7 mouse cellular contexts compared by ENCODE assay signal in the genomic region with DNA sequence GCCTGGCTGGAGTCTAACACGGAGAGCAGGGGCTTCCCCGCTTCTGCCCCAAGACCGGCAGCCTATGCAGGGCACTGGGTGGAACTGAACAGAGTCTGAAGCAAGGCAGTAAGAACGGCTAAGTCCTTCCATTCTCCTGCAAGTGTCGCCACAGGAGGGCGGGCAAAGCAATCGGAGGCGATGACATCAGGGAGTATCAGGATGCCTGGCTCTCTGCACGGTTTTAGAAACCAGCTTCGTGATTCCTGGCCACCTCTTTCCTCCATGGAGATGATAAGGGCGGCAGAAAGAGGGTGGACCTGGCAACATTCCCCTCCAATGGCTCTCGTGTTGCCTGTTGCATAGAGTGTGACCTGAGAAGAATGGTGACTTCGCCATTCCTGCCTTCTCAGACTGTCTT. TPM values are rescaled to one million over a fixed set of nuclear protein-coding genes. Genes with fewer than 3 reads are reported as not detected.
DNase-seq lines count a peak whose midpoint lies in the region; ATAC-seq and TF ChIP-seq lines count a peak whose summit lies in the region.

No protein-coding gene starts in this region.

- no peak overlapping the region for H3K9ac ChIP-seq in CH12.LX (ENCODE audit: insufficient read depth, low read depth)
- H3K9ac ChIP-seq in heart, embryonic 15.5 days: peak overlapping the region; percentile 28; the same call in 1 of the 2 replicates

- peak overlapping the region in 1 of 3 experiments; percentile 15 for H3K4me3 ChIP-seq in CH12.LX (replicated peaks in 1 of 3; ENCODE audit: low read depth in 2 of 3, low read length in 2 of 3, poor library complexity in 1 of 3)
- peak overlapping the region; percentile 35 for H3K4me3 ChIP-seq in heart, embryonic 15.5 days

- ATAC-seq in heart, embryonic 15.5 days (replicated peaks; ENCODE audit: insufficient number of reproducible peaks, insufficient read depth, low FRiP score, low read depth): peak; percentile 54
- peak; percentile 51 for ATAC-seq in megakaryocyte progenitor cell, adult 5-6 weeks (replicated peaks; ENCODE audit: poor library complexity)

- peak; percentile 12 for DNase-seq in CH12.LX (ENCODE audit: extremely low read depth)
- peak; percentile 25 for DNase-seq in Muller cell, postnatal 12 days (ENCODE audit: inconsistent ontology term)
- no peak for DNase-seq in urinary bladder, postnatal 14 days (ENCODE audit: low spot score)
- no peak for DNase-seq in right cerebral cortex, adult 18-20 months
- DNase-seq in gastrocnemius, adult 8-10 months (ENCODE audit: low spot score in 2 of 2): no peak

- H3K36me3 ChIP-seq in CH12.LX (replicated peaks in 1 of 2; ENCODE audit: control insufficient read depth in 1 of 2, insufficient read depth in 1 of 2, low read length in 1 of 2): peaks cover 16 to 19% of the 10 kb centered on the region in 2 experiments
- peaks cover 17% of the 10 kb centered on the region for H3K36me3 ChIP-seq in heart, embryonic 15.5 days

- TF ChIP-seq RAD21 in CH12.LX (IDR thresholded peaks at IDR 0.05; ENCODE audit: low read depth, low read length): no peak

- 3% methylated on average over 13 of the region's 13 CpGs for WGBS in heart, embryonic 15.5 days

- in situ Hi-C loops in CH12.LX (cut with MboI; ENCODE audit: low pct_ligation_motif_present, low pct_unique_long_range_greater_than_20kb, low sequenced_read_pairs): no loop called here

- H3K4me1 ChIP-seq in CH12.LX (ENCODE audit: control insufficient read depth in 1 of 2, insufficient read depth in 2 of 2): peaks cover 6% of the 10 kb centered on the region in 2 experiments; a peak in 3 of 4 replicates
- peaks cover 18% of the 10 kb centered on the region for H3K4me1 ChIP-seq in heart, embryonic 15.5 days (replicated peaks)

- no peak for TF ChIP-seq EP300 in CH12.LX (IDR thresholded peaks at IDR 0.05; ENCODE audit: low read length)

- no peaks in the 10 kb centered on the region for H3K9me3 ChIP-seq in CH12.LX (replicated peaks; ENCODE audit: low read length)
- no peaks in the 10 kb centered on the region for H3K9me3 ChIP-seq in heart, embryonic 15.5 days (replicated peaks)

- peak overlapping the region; percentile 67 for H3K4me2 ChIP-seq in CH12.LX (ENCODE audit: insufficient read depth, low read depth, poor library complexity, severe bottlenecking)
- H3K4me2 ChIP-seq in heart, embryonic 15.5 days: peak overlapping the region; percentile 63

- TF ChIP-seq POLR2A in CH12.LX (IDR thresholded peaks at IDR 0.05; ENCODE audit: low read depth, low read length): no peak

- peak in 1 of 2 experiments; percentile 37; a peak in 2 of 4 replicates for TF ChIP-seq CTCF in CH12.LX (conservative IDR thresholded peaks at IDR 0.05 in 1 of 2, IDR thresholded peaks at IDR 0.05 in 1 of 2; ENCODE audit: low read depth in 2 of 2, low read length in 2 of 2)

- H3K27ac ChIP-seq in CH12.LX (ENCODE audit: insufficient read depth, low read depth): no peak overlapping the region
- no peak overlapping the region for H3K27ac ChIP-seq in heart, embryonic 15.5 days

- no peaks in the 10 kb centered on the region for H3K79me2 ChIP-seq in CH12.LX (replicated peaks; ENCODE audit: control insufficient read depth, extremely low read depth, insufficient read depth, poor library complexity, severe bottlenecking)

- H3K27me3 ChIP-seq in CH12.LX (replicated peaks): peaks cover 42% of the 10 kb centered on the region
- H3K27me3 ChIP-seq in heart, embryonic 15.5 days: peaks cover 4% of the 10 kb centered on the region; the same call in 1 of the 2 replicates

- dilution Hi-C loops in CH12.LX (cut with MboI; ENCODE audit: extremely low pct_ligation_motif_present, extremely low pct_unique_long_range_greater_than_20kb, low sequenced_read_pairs): no loop called here

TF ChIP-seq in CH12.LX, 34 proteins besides CTCF, POLR2A, EP300 and RAD21:
- no peak for TF ChIP-seq MAZ (IDR thresholded peaks at IDR 0.05; ENCODE audit: low read depth, low read length)
- TF ChIP-seq SMC3 (IDR thresholded peaks at IDR 0.05; ENCODE audit: low read depth, low read length): peak; percentile 7; the same call in 1 of the 2 replicates
- peak; percentile 80 for TF ChIP-seq UBTF (IDR thresholded peaks at IDR 0.05; ENCODE audit: low read depth, low read length)
- 0 out of 2 replicates have a peak, but pooled peaks have one; percentile 2 for TF ChIP-seq ELF1 (IDR thresholded peaks at IDR 0.05; ENCODE audit: low read depth, low read length)

RNA-seq across cellular contexts. Expression of a gene that starts 28.2 kb away (rescaled TPM):
- total RNA-seq in CH12.LX (2012; rRNA removed) (54.2 and 64.9 TPM in 2 replicates), CH12.LX (2014; rRNA removed) (68.1 and 70.9 TPM in 2 replicates)
- polyA plus RNA-seq in CH12.LX (2012; ENCODE audit: insufficient read length, low read depth): 103 and 134 TPM in 2 replicates
- polyA plus RNA-seq in heart, embryonic 15.5 days (2015; fragmentation: Nextera tagmentation; extraction: Ambion mirVana): 53.5 and 58.9 TPM in 2 replicates
- total RNA-seq in megakaryocyte progenitor cell, adult 5-6 weeks (2015): 20.0 and 23.2 TPM in 2 replicates
- 106 and 114 TPM in 2 replicates for total RNA-seq in megakaryocyte progenitor cell, adult 5-6 weeks (2017)
- 10 to 100 TPM; 76.0 to 91.9 (median 89.6) TPM for total RNA-seq in gastrocnemius, adult 8-10 months (2022)

RNA-seq across cellular contexts. Expression of a gene that starts 32.2 kb away (rescaled TPM):
- 17.4 and 18.6 TPM in 2 replicates for total RNA-seq in CH12.LX (2012; rRNA removed)
- total RNA-seq in CH12.LX (2014; rRNA removed): 7.2 and 8.3 TPM in 2 replicates
- 34.6 and 35.0 TPM in 2 replicates for polyA plus RNA-seq in CH12.LX (2012; ENCODE audit: insufficient read length, low read depth)
- polyA plus RNA-seq in heart, embryonic 15.5 days (2015; fragmentation: Nextera tagmentation; extraction: Ambion mirVana): 10.2 and 13.9 TPM in 2 replicates
- total RNA-seq in megakaryocyte progenitor cell, adult 5-6 weeks (2015): 62.9 and 66.8 TPM in 2 replicates
- total RNA-seq in megakaryocyte progenitor cell, adult 5-6 weeks (2017): 43.6 and 57.8 TPM in 2 replicates
- 1 to 10 TPM; 3.0 to 4.5 (median 3.7) TPM for total RNA-seq in gastrocnemius, adult 8-10 months (2022)

Comparison
In these comparisons a context has a peak if more than half of its experiments do, and no peak if none do; other contexts are left out.
1. DNase-seq: peak in CH12.LX (single experiment) and Muller cell, postnatal 12 days (single experiment); none in urinary bladder, postnatal 14 days (single experiment), right cerebral cortex, adult 18-20 months (single experiment) and gastrocnemius, adult 8-10 months (0 of 2).